Mouse (Mus musculus) C2C12 (cell line): ENCODE results near the gene Lgals12.

Experiments used
- CEBPB ChIP-seq: IDR thresholded peaks from one replicate; pipeline ENCODE4 v1.6.1; 2011; ENCODE audit warnings: low read depth, mild to moderate bottlenecking, control low read depth, moderate library complexity
- CTCF ChIP-seq: IDR thresholded peaks from one replicate; pipeline ENCODE4 v1.5.1; 2011; ENCODE audit not compliant: control insufficient read depth, insufficient read depth, insufficient read length
- FOSL1 ChIP-seq: IDR thresholded peaks from one replicate; pipeline ENCODE4 v1.8.0; 2011; ENCODE audit warnings: mild to moderate bottlenecking, low read length; ENCODE audit not compliant: poor library complexity, insufficient read depth, severe bottlenecking
- MYOD1 ChIP-seq: IDR thresholded peaks from one replicate; pipeline ENCODE4 v1.6.1; 2011; ENCODE audit warnings: low read depth; ENCODE audit not compliant: control insufficient read depth, insufficient read length
- USF1 ChIP-seq: IDR thresholded peaks from one replicate; pipeline ENCODE4 v1.6.1; 2011; ENCODE audit warnings: low read depth, mild to moderate bottlenecking, control low read depth, moderate library complexity

GRCm38 (mm10) chr19:7557328-7557822 lies 49.6 kb downstream of the Lgals12 start, which contains the start of gene Pla2g16:
- no peak for TF ChIP-seq CTCF
- TF ChIP-seq USF1, result no peak
- no peak for TF ChIP-seq CEBPB
- no peak for TF ChIP-seq MYOD1
- no peak for TF ChIP-seq FOSL1
